Mouse (Mus musculus): Measurements from ENCODE around the gene Sympk.

DNA sequence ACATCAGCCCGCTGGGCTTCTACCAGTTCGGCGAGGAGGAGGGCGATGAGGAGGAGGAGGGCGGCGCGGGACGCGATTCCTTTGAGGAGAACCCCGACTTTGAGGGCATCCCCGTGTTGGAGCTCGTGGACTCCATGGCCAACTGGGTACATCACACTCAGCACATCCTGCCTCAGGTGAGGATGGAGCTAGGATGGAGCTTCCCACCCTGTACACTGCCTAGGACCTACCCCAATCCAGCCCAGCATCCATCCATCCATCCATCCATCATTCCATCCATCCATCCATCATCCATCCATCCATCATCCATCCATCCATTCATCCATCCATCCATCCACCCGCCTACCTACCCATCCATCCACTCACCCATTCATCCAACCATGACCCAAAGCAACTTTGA, 41.7 kb downstream of the Sympk start:
- TF ChIP-seq CTCF (IDR thresholded peaks at IDR 0.05; ENCODE audit: extremely low read depth, insufficient read length, insufficient replicate concordance, low read depth, low read length) (no peak), POLR2A (IDR thresholded peaks at IDR 0.05; ENCODE audit: low read depth, low read length) (no peak)
